Mouse (Mus musculus) brain, adult 2 months (tissue): Measurements from ENCODE around the gene Plppr5.
A peak's percentile ranks its signal among the peaks of the same experiment; 100 is the strongest.

ENCODE experiments used
- DNase-seq: peaks from one replicate; pipeline ENCODE4 v3.0.0; 2011; ENCODE audit warnings: low read depth, low spot score

Plppr5 gene

DNA sequence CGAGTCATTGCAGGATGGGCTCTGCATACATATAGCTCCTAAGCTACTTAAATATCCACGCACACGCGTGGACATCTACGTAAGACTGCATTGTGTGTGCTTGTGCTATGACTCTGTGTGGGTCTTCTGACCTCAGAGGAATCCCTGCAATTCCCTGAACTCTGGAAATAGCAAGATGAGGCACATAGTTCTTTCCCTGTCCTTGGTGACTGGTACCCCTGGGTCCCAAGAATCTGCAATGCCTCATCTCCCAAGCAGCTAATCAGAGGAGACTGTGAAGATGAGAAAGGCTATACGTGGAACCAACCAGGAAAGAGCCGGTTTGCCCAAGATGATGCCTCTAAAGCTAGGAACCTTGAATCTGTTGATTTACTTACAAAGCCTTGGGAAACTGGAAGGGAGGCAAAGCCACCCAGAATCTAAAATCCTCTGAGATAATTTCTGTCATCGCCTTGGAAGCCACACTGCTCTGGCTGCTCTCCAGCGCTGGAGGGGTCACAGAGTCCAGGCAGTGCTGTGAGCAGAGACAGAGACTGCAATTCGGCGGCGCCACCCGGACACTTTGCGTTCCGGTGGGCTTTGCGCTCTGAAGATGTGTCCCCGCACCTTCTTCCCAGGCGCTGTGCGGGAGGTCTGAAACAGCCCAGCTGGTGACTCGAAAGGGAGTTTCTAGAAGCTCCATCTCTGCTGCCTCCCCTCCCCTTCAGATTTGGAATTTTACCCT lies at the start of gene Plppr5:
Gene Plppr5, plus strand, starts transcription at position 308 of the 724 bp plus-strand sequence.
- peak; percentile 81 for DNase-seq

DNA sequence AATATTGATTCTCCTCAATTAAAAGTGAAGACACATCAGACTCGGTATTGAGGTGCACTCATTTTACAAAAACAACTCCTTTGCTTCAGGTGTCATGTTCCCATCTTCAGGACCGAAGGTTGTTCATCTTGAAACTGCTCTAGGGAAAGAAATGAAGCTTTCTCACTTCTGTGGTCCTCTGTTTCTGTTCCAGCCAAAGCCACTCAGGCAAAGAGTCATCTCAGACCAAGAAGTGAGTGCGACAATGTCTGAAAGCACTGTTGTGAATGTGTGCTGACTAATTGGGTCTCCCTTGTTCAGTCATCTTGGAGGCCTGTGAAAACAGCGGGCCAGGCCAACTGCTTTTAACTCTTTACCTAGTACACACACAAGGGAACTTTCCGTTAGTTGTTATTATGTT lies 24.7 kb upstream of the Plppr5 start:
- DNase-seq, result no peak

DNA sequence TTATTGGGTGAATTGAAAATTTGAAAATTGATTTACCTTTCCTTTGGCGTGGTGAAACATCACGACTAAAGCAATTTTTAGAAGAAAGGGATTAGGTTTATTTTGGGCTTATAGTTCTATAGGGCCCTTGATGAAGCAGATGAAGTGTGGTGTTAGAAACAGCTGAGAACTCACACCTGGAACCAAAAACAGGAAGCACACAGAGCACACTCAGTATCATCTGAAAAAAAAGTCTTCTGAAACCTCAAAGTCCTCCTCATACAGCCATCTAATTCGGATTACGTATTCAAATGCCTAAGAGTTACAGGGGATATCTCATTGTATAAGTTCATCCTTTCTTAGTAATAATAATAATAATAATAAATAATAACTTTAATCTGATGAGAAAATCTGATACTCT lies 24.1 kb upstream of the Plppr5 start:
- no peak for DNase-seq

DNA sequence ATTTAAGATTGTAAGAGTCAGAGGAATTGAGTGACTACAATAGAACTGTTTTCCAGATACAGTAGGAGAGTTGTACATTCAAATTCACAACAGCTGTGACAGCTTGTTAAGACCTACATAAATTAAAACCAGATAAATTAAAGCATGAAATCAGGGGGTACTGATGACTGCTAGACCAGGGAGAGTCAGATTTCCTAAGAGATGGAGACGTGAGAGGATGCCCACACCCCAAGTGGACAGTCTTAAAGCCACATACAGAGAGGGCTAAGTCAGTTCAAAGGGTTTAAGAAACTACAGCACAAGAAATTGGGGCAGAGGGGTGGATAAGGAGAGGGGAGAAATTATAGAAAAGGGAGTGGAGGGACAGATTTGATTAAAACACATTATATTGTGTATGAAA lies 17.7 kb upstream of the Plppr5 start:
- DNase-seq, result no peak

DNA sequence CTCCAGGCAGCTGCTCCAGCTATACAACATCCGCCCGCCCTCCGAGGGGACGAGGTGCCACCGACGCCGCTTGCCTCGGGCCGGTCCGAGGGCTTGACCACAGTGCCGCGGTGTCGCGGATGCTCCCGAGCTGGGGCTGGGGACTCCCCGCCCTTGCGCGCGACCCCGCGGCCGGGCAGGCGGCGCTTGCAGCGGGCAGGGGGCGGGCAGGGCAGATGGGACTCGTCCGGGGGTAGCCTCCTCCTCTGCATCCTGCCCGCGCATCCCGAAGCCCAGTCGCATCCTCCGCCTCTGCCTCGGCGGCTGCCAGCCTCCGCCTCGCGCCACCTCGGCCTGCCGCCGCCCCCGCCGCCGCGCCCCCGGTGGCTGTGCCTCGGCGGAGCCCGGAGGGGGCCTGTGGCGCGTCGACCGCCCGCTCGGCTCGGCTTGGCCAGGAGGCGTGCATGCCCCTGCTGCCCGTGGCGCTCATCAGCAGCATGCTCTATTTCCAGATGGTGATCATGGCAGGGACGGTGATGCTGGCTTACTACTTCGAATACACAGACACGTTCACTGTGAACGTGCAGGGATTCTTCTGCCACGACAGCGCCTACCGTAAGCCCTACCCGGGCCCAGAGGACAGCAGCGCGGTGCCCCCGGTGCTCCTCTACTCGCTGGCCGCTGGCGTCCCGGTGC lies 754 bp downstream of the Plppr5 start:
- peak; percentile 71 for DNase-seq

DNA sequence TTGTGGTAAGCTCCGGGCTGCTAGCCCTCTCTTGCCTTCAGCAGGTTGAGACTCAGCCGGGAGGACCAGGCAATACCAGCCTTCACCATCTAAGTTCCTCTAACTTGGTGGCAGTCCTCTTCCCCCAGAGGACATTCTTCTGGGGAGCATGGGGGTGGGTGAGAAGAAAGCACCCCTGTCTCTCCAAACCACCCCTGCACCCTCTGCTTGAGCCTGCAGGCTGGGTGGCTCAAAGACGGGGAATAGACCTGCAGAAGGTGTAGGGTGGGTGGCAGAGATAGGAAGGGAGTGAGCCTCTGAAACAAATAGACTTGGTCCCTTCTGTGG lies 1.3 kb downstream of the Plppr5 start:
- DNase-seq, result peak; percentile 74

DNA sequence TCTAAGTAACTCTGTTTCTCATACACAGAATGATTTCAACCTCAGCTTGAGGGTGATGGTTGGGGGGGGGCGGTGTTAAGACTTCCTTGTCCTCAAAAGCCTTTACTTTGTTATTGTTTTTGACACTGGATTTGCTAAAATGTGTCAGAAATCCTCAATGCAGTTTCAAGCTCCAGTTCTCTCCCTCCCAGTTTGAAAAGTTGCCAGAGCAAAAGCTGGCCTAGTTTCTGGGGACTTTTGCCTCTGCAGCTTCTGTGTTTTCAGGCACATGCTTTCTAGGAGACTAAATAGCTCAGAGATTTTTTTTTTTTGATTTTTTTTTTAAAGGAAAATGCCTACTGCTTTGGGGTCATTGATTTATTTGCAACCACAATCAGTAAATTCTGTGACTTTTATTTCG lies 2.7 kb downstream of the Plppr5 start:
- DNase-seq, result peak; percentile 77

DNA sequence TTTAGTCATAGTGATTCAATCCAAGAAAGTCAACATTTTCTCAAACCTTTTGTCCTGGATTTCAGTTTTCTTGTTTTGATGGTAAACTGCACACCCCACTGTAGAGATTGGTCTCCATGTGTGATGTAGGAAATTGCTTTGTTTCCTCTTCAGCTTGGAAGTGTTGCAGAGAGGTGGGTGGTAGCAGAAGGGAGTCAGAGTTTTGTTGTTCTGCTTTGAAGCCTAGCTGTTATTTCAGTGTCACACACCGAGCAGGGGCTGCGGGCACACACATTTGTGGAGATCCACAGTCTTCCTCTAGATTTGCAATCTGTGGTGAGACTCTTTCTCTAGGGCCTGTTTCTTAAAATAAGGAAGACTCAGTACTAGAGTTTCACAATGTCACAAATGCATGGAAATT lies 8.0 kb downstream of the Plppr5 start:
- peak; percentile 56 for DNase-seq

DNA sequence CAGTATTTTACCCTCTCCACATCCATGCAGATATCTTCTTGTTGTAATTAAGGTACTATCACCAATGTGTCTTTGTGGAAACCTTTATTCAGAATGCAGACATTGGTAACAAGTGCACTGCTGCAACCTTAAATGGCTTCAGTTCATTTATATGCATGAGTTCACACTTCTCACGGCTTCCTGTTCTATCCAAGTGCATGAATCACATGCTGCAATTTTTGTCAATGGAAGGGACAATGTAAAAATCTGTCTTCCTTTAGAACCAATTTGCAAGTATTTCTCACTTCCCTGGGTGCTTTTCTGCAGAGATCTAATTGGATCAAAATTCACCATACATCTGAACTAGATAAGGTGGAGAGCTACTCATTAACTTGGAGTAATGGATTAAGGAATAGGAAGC lies 27.8 kb downstream of the Plppr5 start:
- peak; percentile 79 for DNase-seq

DNA sequence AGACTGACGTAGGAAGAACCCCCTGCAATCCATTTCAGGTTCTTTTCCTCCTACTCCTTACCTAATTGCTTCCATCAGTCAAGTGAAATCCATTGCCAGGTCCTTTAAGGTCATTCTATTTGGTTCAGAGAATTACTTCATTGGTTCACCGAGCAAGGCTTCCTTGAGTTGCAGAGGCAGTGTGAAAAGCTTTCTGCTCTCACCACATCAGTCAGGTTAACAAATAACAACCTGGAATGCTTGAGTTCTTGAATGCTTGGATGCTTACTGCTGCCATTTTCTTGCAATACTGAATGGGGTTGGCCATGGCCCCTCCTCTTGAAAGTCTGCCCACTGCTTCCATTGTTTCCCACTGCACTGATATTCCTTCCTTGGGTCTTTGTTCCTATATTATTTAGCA lies 28.8 kb downstream of the Plppr5 start:
- no peak for DNase-seq

DNA sequence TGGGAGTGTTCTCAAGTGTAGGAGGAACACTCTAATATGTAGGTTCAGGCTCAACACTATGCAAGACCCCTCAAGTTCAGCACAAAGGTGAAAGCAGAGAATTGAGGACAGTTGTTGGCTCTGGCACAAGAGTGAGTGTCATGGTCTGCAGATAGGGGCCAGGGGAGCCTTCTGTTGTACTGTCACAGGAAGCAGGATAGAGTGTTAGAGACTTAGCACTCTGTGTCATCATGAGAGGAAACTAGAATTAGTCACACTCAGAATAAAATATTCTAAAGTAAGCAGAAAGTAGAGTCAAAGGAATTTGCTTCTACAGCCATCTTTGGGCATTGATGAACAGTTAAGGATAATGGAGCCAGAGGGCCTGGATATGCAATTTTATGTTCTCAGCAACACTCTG lies 31.7 kb downstream of the Plppr5 start:
- no peak for DNase-seq

DNA sequence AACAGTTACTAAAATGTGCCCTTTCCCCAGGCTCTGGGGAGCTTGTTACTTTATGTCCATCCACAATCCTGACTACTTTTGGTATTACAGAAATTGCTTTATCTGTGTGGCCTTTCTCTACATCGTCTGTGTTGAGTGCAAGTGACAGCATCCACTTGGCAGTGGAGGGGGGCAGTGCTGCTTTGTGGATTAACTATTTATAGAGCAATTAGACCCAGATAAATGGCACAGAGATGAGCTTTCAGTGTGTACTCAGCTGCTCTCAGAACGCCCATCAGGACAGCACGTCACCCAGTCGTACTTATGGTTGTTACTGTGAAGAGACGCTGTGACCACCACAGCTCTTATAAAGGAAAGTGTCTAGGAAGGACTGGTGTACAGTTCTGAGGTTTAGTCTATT lies 36.8 kb downstream of the Plppr5 start:
- DNase-seq, result no peak

DNA sequence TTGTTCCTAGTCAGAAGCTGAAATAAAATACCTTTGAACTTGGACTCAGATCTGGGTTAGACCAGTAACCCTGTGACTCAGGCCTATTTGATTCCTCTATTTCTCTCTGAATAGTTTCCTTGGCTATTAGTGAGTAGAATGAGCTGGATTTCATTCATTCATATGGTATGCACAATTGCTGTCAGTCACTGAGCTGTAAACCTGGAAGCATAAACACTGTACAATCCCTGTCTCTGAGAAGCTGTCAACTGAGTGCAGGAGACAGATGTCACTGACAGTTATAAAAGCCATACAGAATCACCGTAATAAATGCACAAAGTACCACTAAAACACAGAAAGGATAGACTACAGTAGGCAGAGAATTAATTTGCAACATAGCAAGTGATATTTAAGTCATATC lies 40.2 kb downstream of the Plppr5 start:
- no peak for DNase-seq

DNA sequence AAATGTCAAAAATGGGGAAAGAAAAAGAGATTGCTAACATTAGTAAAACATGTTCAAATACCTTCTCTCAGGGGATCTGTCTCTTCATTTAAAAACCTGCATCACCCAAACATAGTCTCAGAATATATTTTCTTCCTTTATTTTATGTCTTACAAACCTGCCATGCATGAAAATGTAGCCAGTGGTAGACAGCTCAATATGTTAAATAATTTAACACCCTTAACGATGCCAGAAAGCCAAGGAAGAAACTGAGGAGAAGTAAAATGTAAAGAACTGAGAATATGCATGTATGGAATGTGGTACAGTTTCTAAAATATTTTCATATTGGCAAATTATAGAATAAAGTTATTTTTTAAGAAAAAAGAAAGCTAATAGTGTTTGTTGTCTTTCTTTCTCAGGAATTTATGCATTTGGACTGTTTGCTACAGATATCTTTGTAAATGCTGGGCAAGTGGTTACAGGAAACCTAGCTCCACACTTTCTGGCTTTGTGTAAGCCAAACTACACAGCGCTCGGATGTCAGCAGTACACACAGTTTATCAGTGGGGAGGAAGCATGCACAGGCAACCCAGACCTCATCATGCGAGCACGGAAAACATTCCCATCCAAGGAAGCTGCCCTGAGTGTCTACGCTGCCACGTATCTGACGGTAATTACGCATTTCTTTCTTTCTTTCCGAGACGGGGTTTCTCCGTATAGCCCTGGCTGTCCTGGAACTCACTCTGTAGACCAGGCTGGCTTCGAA lies 50.8 kb downstream of the Plppr5 start:
- no peak for DNase-seq

DNA sequence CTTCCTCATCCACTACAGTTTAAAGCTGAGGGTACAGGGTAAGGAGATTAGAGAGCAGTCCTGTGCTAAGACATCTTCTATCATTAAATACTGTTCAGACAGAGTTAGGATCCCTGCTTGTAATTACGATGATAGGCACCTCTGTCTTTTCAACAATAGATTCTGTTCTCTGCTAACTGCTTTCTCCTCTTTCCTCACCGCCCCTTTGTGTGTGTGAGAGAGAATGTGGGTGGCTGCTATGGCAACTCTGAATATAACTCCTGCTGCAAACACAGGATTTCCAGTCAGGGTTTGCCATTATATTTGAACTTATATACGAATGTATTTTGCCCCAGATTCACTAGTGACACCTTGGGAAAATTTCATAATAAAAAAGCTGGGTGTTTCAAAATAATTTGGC lies 54.2 kb downstream of the Plppr5 start:
- peak; percentile 92 for DNase-seq

DNA sequence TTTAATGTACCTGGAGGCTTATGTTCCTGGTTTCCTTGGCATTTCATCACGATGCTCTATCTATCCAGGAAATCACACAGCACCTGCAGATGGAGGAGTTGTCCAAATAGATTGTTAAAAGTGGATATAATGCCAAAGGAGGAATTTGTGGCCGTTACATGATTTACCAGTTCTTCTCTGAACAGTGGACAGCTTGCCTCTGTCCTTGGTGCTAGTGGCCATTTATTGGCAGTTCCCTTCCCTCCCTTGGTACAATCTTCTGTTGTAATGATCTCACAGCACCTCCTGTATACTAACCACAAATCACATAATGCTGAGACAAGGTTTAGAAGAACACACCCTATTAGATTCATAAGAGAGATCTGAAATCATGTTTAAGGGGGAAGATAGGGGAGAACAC lies 55.7 kb downstream of the Plppr5 start:
- DNase-seq, result no peak

DNA sequence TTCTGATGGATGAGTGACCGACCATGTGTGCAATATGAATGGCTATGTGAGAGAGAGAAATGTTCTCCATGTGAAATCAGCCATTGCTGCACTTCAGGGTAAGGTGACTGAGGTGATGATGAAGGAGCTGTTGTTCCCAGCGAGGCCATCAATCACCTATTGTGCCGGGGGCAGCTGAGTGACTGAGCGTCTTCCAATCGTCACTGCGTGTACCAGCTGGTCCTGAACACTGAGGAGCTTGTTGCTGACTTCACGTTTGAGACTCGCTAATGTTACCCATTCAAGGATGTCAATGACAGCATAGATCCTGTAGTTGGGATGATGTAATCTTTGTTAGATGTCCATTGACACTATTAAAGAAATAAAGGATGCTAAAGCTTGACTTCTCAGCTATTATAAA lies 74.0 kb downstream of the Plppr5 start:
- peak; percentile 46 for DNase-seq

DNA sequence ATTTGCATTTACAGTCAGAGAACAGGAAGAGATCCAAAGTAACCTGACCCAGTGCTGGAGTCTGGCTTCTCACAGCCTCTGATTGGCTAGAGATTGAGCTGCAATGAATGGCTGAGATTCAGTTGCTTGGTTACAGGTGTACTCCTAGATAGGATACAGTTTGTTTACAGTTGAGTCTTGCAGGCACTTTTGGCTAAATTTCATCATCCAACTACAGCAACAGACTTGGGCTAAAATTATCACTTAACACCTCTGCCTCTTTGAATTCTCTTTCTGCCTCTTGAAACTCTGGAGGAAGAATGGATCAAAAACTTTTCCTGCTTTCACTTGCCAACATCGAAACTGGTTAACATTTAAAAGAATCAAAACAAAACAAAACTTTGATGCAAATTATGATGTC lies 89.7 kb downstream of the Plppr5 start:
- DNase-seq, result peak; percentile 72

DNA sequence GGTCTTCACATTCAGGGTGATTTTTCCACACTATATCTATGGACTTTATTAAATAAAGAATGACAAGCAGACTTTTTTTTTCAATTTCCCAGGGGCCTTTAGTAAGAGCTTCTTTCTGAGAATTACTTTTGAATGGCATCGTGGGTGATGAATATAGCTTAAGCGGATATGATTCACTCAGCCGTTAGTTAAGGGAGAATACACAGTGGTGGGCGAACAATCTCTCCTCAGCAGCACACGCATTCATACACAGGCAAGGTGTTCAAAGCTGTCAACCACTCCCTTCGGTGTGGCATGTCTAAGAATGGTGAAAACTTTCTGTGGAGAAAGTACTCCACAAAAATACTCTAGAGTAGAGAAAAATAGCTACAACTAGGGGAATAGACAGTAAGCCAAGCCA lies 104.6 kb downstream of the Plppr5 start:
- peak; percentile 68 for DNase-seq

DNA sequence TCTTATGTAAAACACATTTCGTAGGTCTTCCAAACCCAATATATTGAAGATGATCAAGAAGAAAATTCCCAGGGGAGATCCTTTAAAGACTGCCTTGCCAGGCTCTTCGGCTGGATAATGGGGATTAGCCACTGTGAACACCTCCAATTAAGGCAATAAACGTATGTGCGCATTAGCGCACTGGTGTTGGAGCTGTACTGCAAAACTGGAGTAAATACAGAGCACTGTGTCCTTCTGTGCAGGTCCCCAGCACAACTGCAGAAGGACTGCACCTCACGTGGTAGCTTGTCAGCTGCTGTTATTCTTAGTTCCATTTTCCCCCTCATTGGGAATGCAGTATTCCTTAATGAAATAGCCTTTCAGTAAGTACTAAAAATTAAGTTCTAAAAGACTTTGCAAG lies 110.0 kb downstream of the Plppr5 start:
- peak; percentile 8 for DNase-seq

DNA sequence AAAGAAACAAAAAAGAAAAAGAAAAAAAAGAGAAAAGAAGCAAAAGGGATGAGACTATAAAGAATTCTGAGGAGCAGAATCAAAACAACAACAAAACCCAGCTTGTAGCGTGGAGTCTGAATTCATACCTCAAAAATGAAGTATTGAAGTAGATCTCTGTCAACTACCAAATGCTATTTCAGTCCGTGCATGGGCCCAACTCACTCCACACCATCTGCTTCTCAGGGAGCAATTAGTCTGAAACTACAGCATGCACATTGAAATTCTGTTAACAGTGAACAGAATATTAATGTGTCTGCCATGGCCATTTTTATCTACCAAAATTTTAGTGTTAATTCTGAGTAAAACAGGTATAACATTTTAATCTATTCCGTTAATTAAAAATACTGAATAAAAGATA lies 111.4 kb downstream of the Plppr5 start:
- peak; percentile 67 for DNase-seq

DNA sequence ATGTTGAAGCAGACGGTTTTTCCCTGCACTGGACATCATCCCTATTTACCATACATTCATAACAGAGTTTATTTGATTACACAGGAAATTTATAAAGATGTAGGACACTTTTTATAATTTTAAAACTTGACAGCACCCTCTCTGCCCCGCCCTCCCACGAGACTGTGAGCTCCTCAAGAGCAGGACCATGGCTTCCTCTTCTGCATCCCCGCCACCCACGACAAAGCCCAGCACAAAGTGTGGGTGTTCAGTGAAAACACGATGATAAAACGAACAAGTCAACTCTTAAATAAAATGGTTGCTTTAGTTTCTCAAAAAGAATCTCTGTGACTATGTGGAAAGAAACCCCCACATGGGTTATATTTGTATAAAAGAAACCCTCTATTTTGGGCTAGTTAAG lies 112.0 kb downstream of the Plppr5 start:
- DNase-seq, result peak; percentile 53

DNA sequence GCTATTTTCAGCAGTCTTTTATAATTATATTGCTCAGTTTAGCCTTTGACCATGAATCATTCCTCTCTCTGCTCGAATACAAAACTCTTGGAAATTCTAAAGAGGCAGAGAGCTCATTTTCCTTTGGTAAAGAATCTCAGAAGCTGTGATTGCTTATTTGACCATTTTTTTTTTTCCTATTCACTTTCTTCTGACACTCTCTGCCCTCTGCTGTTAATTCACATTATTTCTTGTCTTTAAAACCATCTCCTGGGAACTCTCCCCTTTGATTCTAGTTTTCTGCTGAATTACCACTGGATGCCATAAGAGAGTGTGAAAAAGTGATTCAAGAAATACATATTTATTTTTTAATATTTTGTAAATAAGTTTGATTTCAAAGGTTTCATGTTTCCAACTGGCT lies 120.1 kb downstream of the Plppr5 start:
- DNase-seq, result peak; percentile 57
